Mouse (Mus musculus) CD8-positive naive resting alpha-beta T cell, adult 2 months (primary cell): ENCODE data around the gene Mmp15.

Experiments used
- DNase-seq, 2 experiments: peaks; one replicate each; pipeline ENCODE4 v3.0.0; 2022; ENCODE audit warnings: low read depth in 2 of 2, low spot score in 2 of 2

The Mmp15 gene

GRCm38 (mm10) chr8:95336363-95336762 is 15.7 kb upstream of the Mmp15 start:
- DNase-seq, result no peak

GRCm38 (mm10) chr8:95341721-95342120 is 10.3 kb upstream of the Mmp15 start:
- DNase-seq, result no peak

- no peak for DNase-seq
Observed at GRCm38 (mm10) chr8:95344668-95345067, 7.4 kb upstream of the Mmp15 start.

- DNase-seq, result peak in 1 of 2 experiments; percentile 51
Observed at GRCm38 (mm10) chr8:95346643-95347545, 5.2 kb upstream of the Mmp15 start.

- no peak for DNase-seq
Observed at GRCm38 (mm10) chr8:95348356-95348755, 3.7 kb upstream of the Mmp15 start.

- no peak for DNase-seq
Observed at GRCm38 (mm10) chr8:95348811-95349630, 3.0 kb upstream of the Mmp15 start.

- no peak for DNase-seq
Observed at GRCm38 (mm10) chr8:95351461-95351860, 607 bp upstream of the Mmp15 start.

- DNase-seq, result no peak
Observed at GRCm38 (mm10) chr8:95352871-95353866, 1.1 kb downstream of the Mmp15 start.

- DNase-seq, result no peak
Observed at GRCm38 (mm10) chr8:95354606-95355005, 2.5 kb downstream of the Mmp15 start.

- DNase-seq, result no peak
Observed at GRCm38 (mm10) chr8:95358550-95359411, 6.7 kb downstream of the Mmp15 start.

GRCm38 (mm10) chr8:95360181-95361015 is 8.3 kb downstream of the Mmp15 start:
- DNase-seq, result no peak

- no peak for DNase-seq
Observed at GRCm38 (mm10) chr8:95361016-95361341, 8.9 kb downstream of the Mmp15 start.

- no peak for DNase-seq
Observed at GRCm38 (mm10) chr8:95362272-95362671, 10.2 kb downstream of the Mmp15 start.

- DNase-seq, result no peak
Observed at GRCm38 (mm10) chr8:95363849-95364248, 11.8 kb downstream of the Mmp15 start.

GRCm38 (mm10) chr8:95369581-95370326 is 17.7 kb downstream of the Mmp15 start:
- DNase-seq, result peak; percentile 14 to 41

- DNase-seq, result no peak
Observed at GRCm38 (mm10) chr8:95373389-95374002, 21.4 kb downstream of the Mmp15 start.

GRCm38 (mm10) chr8:95374429-95374828 is 22.4 kb downstream of the Mmp15 start:
- DNase-seq, result no peak

- no peak for DNase-seq
Observed at GRCm38 (mm10) chr8:95375374-95375930, 23.4 kb downstream of the Mmp15 start.
